Mouse (Mus musculus) MEL (cell line): ENCODE data around the gene Akap13. TPM values are rescaled to one million over a fixed set of nuclear protein-coding genes. Genes with fewer than 3 reads are reported as not detected.

ENCODE experiments used
- DNase-seq: peaks from one replicate; pipeline ENCODE4 v3.0.0; 2011; ENCODE audit warnings: low read depth, low spot score
- H3K27ac ChIP-seq: 2 replicates; pipeline ENCODE4 v1.5.1; 2012; ENCODE audit warnings: low read depth, mild to moderate bottlenecking, control low read depth, low read length, moderate library complexity; ENCODE audit not compliant: control insufficient read depth
- H3K27me3 ChIP-seq, 2 experiments: fragments of 150-350 bp in 1 of 2; sonication (generic) in 1 of 2; 2 replicates each; pipeline ENCODE4 v1.6.1; 2012; ENCODE audit warnings: low read length in 2 of 2, mild to moderate bottlenecking in 2 of 2, improper control_type of control experiment in 1 of 2, moderate library complexity in 1 of 2; ENCODE audit not compliant: insufficient read depth in 2 of 2, control insufficient read depth in 1 of 2
- H3K36me3 ChIP-seq, 2 experiments: 2 replicates each; pipeline ENCODE4 v1.6.1; 2012 to 2014; ENCODE audit warnings: low read length in 2 of 2, improper control_type of control experiment in 1 of 2, inconsistent platforms in 1 of 2, mild to moderate bottlenecking in 1 of 2; ENCODE audit not compliant: insufficient read depth in 2 of 2, control insufficient read depth in 1 of 2
- H3K4me1 ChIP-seq, 2 experiments: fragments of 150-350 bp in 1 of 2; sonication (generic) in 1 of 2; 2 replicates each; pipeline ENCODE4 v1.6.1; 2012; ENCODE audit warnings: low read length in 2 of 2, improper control_type of control experiment in 1 of 2, mild to moderate bottlenecking in 1 of 2; ENCODE audit not compliant: insufficient read depth in 2 of 2, control insufficient read depth in 1 of 2
- H3K4me3 ChIP-seq, 2 experiments: fragments of 150-350 bp in 1 of 2; sonication (generic) in 1 of 2; 2 replicates each; pipeline ENCODE4 v1.5.1; 2012; ENCODE audit warnings: low read depth in 2 of 2, low read length in 2 of 2, mild to moderate bottlenecking in 2 of 2, moderate library complexity in 2 of 2, control low read depth in 1 of 2, improper control_type of control experiment in 1 of 2; ENCODE audit not compliant: control insufficient read depth in 1 of 2, insufficient read depth in 1 of 2
- H3K79me2 ChIP-seq: 2 replicates; pipeline ENCODE4 v1.6.1; 2012; ENCODE audit warnings: mild to moderate bottlenecking, low read length, moderate library complexity; ENCODE audit not compliant: control insufficient read depth, poor library complexity, insufficient read depth
- H3K9ac ChIP-seq: 2 replicates; pipeline ENCODE4 v1.6.1; 2012; ENCODE audit warnings: low read depth, mild to moderate bottlenecking, control low read depth, low read length, moderate library complexity; ENCODE audit not compliant: control insufficient read depth, poor library complexity, severe bottlenecking
- H3K9me3 ChIP-seq: fragments of 150-350 bp; sonication (generic); replicated peaks from 2 replicates; pipeline ENCODE4 v1.6.1; 2012; ENCODE audit warnings: mild to moderate bottlenecking, low read length, improper control_type of control experiment, moderate library complexity; ENCODE audit not compliant: insufficient read depth
- CHD2 ChIP-seq: IDR thresholded peaks from 2 replicates; pipeline ENCODE4 v1.6.1; 2011; ENCODE audit warnings: low read length, improper control_type of control experiment
- GABPA ChIP-seq: IDR thresholded peaks from 2 replicates; pipeline ENCODE4 v1.6.1; 2012; ENCODE audit warnings: low read depth, mild to moderate bottlenecking, inconsistent platforms, low read length, improper control_type of control experiment, moderate library complexity
- GATA1 ChIP-seq: IDR thresholded peaks from 2 replicates; pipeline ENCODE4 v1.6.1; 2011; ENCODE audit warnings: low read depth, low read length, improper control_type of control experiment
- HCFC1 ChIP-seq: IDR thresholded peaks from 2 replicates; pipeline ENCODE4 v1.6.1; 2012; ENCODE audit warnings: low read depth, mild to moderate bottlenecking, inconsistent platforms, low read length, improper control_type of control experiment, moderate library complexity
- JUND ChIP-seq: IDR thresholded peaks from 2 replicates; pipeline ENCODE4 v1.6.1; 2011; ENCODE audit warnings: low read depth, mild to moderate bottlenecking, improper control_type of control experiment, low read length
- KAT2A ChIP-seq: conservative IDR thresholded peaks from 2 replicates; pipeline ENCODE4 v1.6.1; 2012; ENCODE audit warnings: low read depth, low read length, improper control_type of control experiment, inconsistent platforms
- MAFK ChIP-seq: IDR thresholded peaks from 2 replicates; pipeline ENCODE4 v1.6.1; 2011; ENCODE audit warnings: low read depth, mild to moderate bottlenecking, low read length, improper control_type of control experiment, borderline replicate concordance
- MAZ ChIP-seq: IDR thresholded peaks from 2 replicates; pipeline ENCODE4 v1.6.1; 2012; ENCODE audit warnings: low read depth, mild to moderate bottlenecking, inconsistent platforms, low read length, improper control_type of control experiment
- MEF2A ChIP-seq: IDR thresholded peaks from 2 replicates; pipeline ENCODE4 v1.6.1; 2014; ENCODE audit warnings: low read depth, mild to moderate bottlenecking, inconsistent platforms, low read length, improper control_type of control experiment; ENCODE audit not compliant: poor library complexity, insufficient replicate concordance, severe bottlenecking; ENCODE audit errors: extremely low read depth
- MXI1 ChIP-seq: IDR thresholded peaks from 2 replicates; pipeline ENCODE4 v1.6.1; 2011; ENCODE audit warnings: mild to moderate bottlenecking, low read depth, low read length, improper control_type of control experiment
- MYB ChIP-seq: IDR thresholded peaks from 2 replicates; pipeline ENCODE4 v1.6.1; 2011; ENCODE audit warnings: mild to moderate bottlenecking, low read depth, low read length, improper control_type of control experiment
- MYC ChIP-seq: IDR thresholded peaks from 2 replicates; pipeline ENCODE4 v1.6.1; 2011; ENCODE audit warnings: low read depth, mild to moderate bottlenecking, low read length, improper control_type of control experiment, moderate library complexity
- NELFE ChIP-seq: IDR thresholded peaks from 2 replicates; pipeline ENCODE4 v1.6.1; 2011; ENCODE audit warnings: low read depth, low read length, improper control_type of control experiment
- POLR2AphosphoS2 ChIP-seq: IDR thresholded peaks from 2 replicates; pipeline ENCODE4 v1.6.1; 2011; ENCODE audit warnings: low read length, improper control_type of control experiment
- RCOR1 ChIP-seq: IDR thresholded peaks from 2 replicates; pipeline ENCODE4 v1.6.1; 2012; ENCODE audit warnings: low read depth, mild to moderate bottlenecking, inconsistent platforms, low read length, improper control_type of control experiment
- SIN3A ChIP-seq: IDR thresholded peaks from 2 replicates; pipeline ENCODE4 v1.6.1; 2012; ENCODE audit warnings: low read length, improper control_type of control experiment, inconsistent platforms
- TBP ChIP-seq: IDR thresholded peaks from 2 replicates; pipeline ENCODE4 v1.8.0; 2011; ENCODE audit warnings: low read depth, low read length, improper control_type of control experiment
- TCF12 ChIP-seq: IDR thresholded peaks from 2 replicates; pipeline ENCODE4 v1.6.1; 2014; ENCODE audit warnings: low read depth, mild to moderate bottlenecking, inconsistent platforms, low read length, improper control_type of control experiment, moderate library complexity
- UBTF ChIP-seq: IDR thresholded peaks from 2 replicates; pipeline ENCODE4 v1.6.1; 2012; ENCODE audit warnings: low read depth, mild to moderate bottlenecking, inconsistent platforms, low read length, improper control_type of control experiment, moderate library complexity, borderline replicate concordance; ENCODE audit not compliant: insufficient read depth
- USF2 ChIP-seq, 2 experiments: IDR thresholded peaks; 2 replicates each; pipeline ENCODE4 v1.6.1; 2011 to 2012; ENCODE audit warnings: improper control_type of control experiment in 2 of 2, low read length in 2 of 2, borderline replicate concordance in 1 of 2, inconsistent platforms in 1 of 2, low read depth in 1 of 2, mild to moderate bottlenecking in 1 of 2; ENCODE audit not compliant: insufficient read depth in 1 of 2
- ZMIZ1 ChIP-seq: IDR thresholded peaks from 2 replicates; pipeline ENCODE4 v1.6.1; 2012; ENCODE audit warnings: low read depth, mild to moderate bottlenecking, inconsistent platforms, low read length, improper control_type of control experiment, moderate library complexity
- polyA plus RNA-seq, 2 experiments: library from polyadenylated mRNA; stranded (reverse) in 1 of 2; unstranded in 1 of 2; fragments of >175 nt in 1 of 2; fragments of >200 nt in 1 of 2; gene quantifications; 2 replicates each; pipeline versions ENCODE4 v1.2.1 to v1.2.4; 2012; ENCODE audit warnings: low replicate concordance in 2 of 2, low read depth in 1 of 2; ENCODE audit not compliant: insufficient read length in 2 of 2, insufficient read depth in 1 of 2, missing spikeins in 1 of 2
- total RNA-seq: library from RNA; depleted of rRNA; stranded (reverse); fragments of 300-350 nt; gene quantifications from 2 replicates; pipeline ENCODE4 v1.2.3, GENCODE M21; 2012

Gene Akap13
- total and polyA plus RNA-seq, 3 experiments: 4.1 to 4.5 TPM; not detected in 1

DNA sequence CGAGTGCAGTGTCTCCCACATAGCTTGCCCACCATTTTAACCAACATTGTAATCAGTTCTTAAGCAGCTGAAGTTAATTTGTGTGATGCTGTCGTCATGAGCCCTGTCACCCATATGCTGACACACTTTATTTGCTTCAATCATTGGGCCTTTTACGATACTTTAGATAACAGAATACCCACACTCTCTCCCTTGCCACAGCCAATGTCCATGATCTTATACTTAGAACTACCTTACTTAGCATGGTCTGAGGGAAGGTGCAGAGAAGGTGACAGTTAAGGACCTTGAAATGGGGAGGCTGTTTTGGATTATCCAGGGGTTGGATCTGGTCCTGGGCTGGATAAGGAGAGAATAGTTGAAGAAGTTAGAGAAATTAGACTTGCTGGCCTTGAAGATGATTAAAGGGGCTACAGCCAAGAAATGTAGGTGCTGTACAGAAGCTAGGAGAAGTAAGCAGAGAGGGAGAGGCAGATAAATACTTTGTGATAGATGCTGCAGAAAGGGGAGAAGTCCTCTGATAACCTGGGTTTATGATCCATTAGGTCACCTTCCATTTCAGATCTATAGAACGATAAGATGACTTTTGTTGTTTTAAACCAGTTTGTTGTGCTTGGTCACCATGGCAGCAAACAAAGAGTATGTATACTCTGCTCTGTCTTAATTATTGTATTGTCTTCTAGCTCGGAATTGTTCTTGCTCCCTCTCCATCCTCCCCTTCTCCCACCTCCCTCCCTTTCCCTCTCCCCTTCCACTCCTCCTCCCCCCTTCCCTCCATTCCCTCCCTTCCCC, 53.9 kb downstream of the Akap13 start:
- H3K9me3 ChIP-seq: no peaks in the 10 kb centered on the region
- H3K36me3 ChIP-seq: peaks cover 0 to 12% of the 10 kb centered on the region in 2 experiments; a peak in 2 of 4 replicates
- peaks cover 5% of the 10 kb centered on the region in 2 experiments; a peak in 3 of 4 replicates for H3K4me1 ChIP-seq
- no peak overlapping the region for H3K27ac ChIP-seq
- DNase-seq: no peak
- H3K9ac ChIP-seq: no peak overlapping the region
- no peak for TF ChIP-seq USF2 (IDR thresholded peaks at IDR 0.05; ENCODE audit: borderline replicate concordance in 1 of 2, insufficient read depth in 1 of 2, low read depth in 1 of 2, low read length in 2 of 2)
- no peak for TF ChIP-seq POLR2AphosphoS2
- no peak for TF ChIP-seq RCOR1
- TF ChIP-seq MAZ: no peak
- no peak for TF ChIP-seq MAFK
- no peak for TF ChIP-seq CHD2
- TF ChIP-seq NELFE: no peak
- TF ChIP-seq KAT2A: no peak
- TF ChIP-seq GABPA: no peak
- no peak for TF ChIP-seq MEF2A
- no peak for TF ChIP-seq JUND
- TF ChIP-seq ZMIZ1: no peak
- TF ChIP-seq MXI1: no peak
- no peak for TF ChIP-seq TBP
- no peak for TF ChIP-seq MYB
- no peak for TF ChIP-seq TCF12
- TF ChIP-seq UBTF: no peak
- TF ChIP-seq GATA1: no peak
- no peak for TF ChIP-seq SIN3A
- H3K79me2 ChIP-seq: no peaks in the 10 kb centered on the region
- no peaks in the 10 kb centered on the region for H3K27me3 ChIP-seq
- no peak overlapping the region for H3K4me3 ChIP-seq

DNA sequence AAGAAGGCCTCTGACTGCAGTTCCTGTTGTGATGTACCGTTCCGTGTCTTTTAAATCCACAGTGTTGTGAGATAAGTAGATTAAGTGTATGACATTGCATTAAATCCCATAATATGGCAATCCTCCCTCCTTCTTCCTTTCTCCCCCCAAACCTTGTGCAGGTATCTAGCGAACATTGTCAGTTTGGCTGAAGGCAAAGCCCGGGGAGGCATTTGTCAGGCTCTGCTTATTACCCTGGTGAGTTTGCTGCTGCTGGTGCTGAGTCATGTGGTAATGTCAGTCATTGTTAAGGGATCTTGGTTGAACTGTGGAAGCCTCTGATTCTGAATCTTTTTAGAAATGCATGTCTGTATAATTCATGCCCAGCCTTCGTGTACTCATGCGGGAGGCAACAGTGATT, 60.1 kb downstream of the Akap13 start:
- Histone ChIP-seq H3K27ac (no peak overlapping the region), H3K9me3 (no peaks in the 10 kb centered on the region), H3K27me3 (no peaks in the 10 kb centered on the region), H3K9ac (no peak overlapping the region), H3K79me2 (no peaks in the 10 kb centered on the region), H3K36me3 (peaks cover 0 to under 1% of the 10 kb centered on the region in 2 experiments; a peak in 2 of 4 replicates), H3K4me1 (no peaks in the 10 kb centered on the region), H3K4me3 (no peak overlapping the region)
- DNase-seq: no peak
- no peak for TF ChIP-seq MYC
- TF ChIP-seq HCFC1: no peak
- TF ChIP-seq MAFK: no peak
